Mouse (Mus musculus) retina, postnatal 7 days (tissue): ENCODE measurements around the gene Zfy1.
"Not testable (repeated sequence)": the region's sequence is repeated elsewhere in the genome, so short reads cannot be mapped to it uniquely, and the experiment has no call there.

ENCODE experiments used
- DNase-seq: peaks from one replicate; pipeline ENCODE4 v3.0.0-alpha.2; 2012; ENCODE audit warnings: low read depth, low spot score

Zfy1 gene

DNA sequence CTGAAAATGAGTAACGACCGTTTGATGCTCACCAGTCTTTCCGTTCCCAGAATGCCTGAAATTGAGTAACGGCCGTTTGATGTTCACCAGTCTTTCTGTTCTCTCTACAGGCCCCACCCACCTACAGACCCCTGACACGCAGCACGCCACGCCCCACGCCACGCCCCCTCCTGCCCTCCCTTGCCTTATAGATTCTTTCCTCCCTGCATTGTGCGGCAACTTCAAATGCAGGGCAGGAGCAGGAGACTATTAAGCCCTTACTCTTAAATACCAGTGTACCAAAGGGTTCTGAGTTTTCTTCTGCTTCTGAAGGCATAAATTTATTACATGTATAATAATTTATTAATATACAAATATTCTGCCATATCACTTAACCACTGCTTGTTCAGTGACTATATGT lies at the start of gene Zfy1:
TSS of gene Zfy1 (minus strand) at position 101 of the 400 bp plus-strand sequence.
- DNase-seq = not testable (repeated sequence)

DNA sequence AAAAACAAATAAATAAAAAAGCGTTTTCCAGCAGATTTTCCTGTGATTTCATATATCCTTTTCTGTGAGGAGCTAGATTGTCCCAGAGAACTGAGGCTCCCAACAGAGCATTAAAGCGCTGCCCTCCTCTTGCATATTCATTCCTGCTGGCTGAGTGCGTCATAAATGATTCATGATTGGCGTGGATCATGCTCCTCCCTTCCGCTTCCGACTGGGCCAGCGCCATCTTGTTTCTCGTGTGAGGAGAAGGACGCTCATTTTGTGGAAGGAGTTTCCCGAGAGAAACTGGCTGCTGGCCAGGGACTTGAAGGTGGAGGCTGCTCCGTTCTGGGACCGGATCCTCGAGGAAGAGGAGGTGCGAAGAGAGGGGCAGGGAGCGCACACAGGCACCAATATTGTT lies 21.2 kb upstream of the Zfy1 start, which contains the start of gene Uba1y:
TSS of gene Uba1y (plus strand) at position 254 of the 400 bp plus-strand sequence.
- DNase-seq = no peak

GRCm38 (mm10) chrY:808991-809661 lies 11.9 kb upstream of the Zfy1 start:
- no peak for DNase-seq
